Mouse (Mus musculus): ENCODE measurements around the gene Mapk1ip1l.

The Mapk1ip1l gene

GRCm38 (mm10) chr14:47297785-47298407 is at the start of gene Mapk1ip1l:
Gene Mapk1ip1l, plus strand, starts transcription at chr14:47298266.
- DNase-seq, result peak; percentile 91

- DNase-seq, result no peak
These were observed 48.2 kb upstream of the Mapk1ip1l start for GRCm38 (mm10) chr14:47249839-47250238.

- DNase-seq, result no peak
These were observed 33.2 kb upstream of the Mapk1ip1l start for GRCm38 (mm10) chr14:47264866-47265265.

- DNase-seq, result no peak
These were observed 32.2 kb upstream of the Mapk1ip1l start for GRCm38 (mm10) chr14:47265829-47266228.

- DNase-seq, result no peak
These were observed 29.0 kb upstream of the Mapk1ip1l start for GRCm38 (mm10) chr14:47269056-47269455.

GRCm38 (mm10) chr14:47269706-47270105 is 28.4 kb upstream of the Mapk1ip1l start:
- no peak for DNase-seq

GRCm38 (mm10) chr14:47273751-47274150 is 24.3 kb upstream of the Mapk1ip1l start:
- no peak for DNase-seq

GRCm38 (mm10) chr14:47275417-47275816 is 22.6 kb upstream of the Mapk1ip1l start:
- DNase-seq, result no peak

GRCm38 (mm10) chr14:47276036-47276603 is 21.9 kb upstream of the Mapk1ip1l start:
- DNase-seq, result no peak

- peak; percentile 95 for DNase-seq
These were observed 21.3 kb upstream of the Mapk1ip1l start, which contains the start of the genes Wdhd1 and Socs4 for GRCm38 (mm10) chr14:47276637-47277393. Gene Wdhd1, minus strand, starts transcription at chr14:47276857. Gene Socs4, plus strand, starts transcription at chr14:47276931.

GRCm38 (mm10) chr14:47279058-47279457 is 19.0 kb upstream of the Mapk1ip1l start:
- DNase-seq, result no peak

GRCm38 (mm10) chr14:47281535-47281934 is 16.5 kb upstream of the Mapk1ip1l start:
- no peak for DNase-seq

- DNase-seq, result no peak
These were observed 14.5 kb upstream of the Mapk1ip1l start for GRCm38 (mm10) chr14:47283568-47283967.

GRCm38 (mm10) chr14:47285271-47285670 is 12.8 kb upstream of the Mapk1ip1l start:
- DNase-seq, result no peak

GRCm38 (mm10) chr14:47286215-47286614 is 11.9 kb upstream of the Mapk1ip1l start:
- no peak for DNase-seq

GRCm38 (mm10) chr14:47287021-47287420 is 11.0 kb upstream of the Mapk1ip1l start:
- DNase-seq, result no peak

GRCm38 (mm10) chr14:47291772-47292171 is 6.3 kb upstream of the Mapk1ip1l start:
- no peak for DNase-seq

- DNase-seq, result no peak
These were observed 3.9 kb upstream of the Mapk1ip1l start for GRCm38 (mm10) chr14:47294136-47294535.

GRCm38 (mm10) chr14:47296232-47296631 is 1.8 kb upstream of the Mapk1ip1l start:
- peak; percentile 79 for DNase-seq

- no peak for DNase-seq
These were observed 334 bp downstream of the Mapk1ip1l start for GRCm38 (mm10) chr14:47298408-47298792.

- DNase-seq, result peak; percentile 31
These were observed 774 bp downstream of the Mapk1ip1l start for GRCm38 (mm10) chr14:47298819-47299261.

- no peak for DNase-seq
These were observed 5.0 kb downstream of the Mapk1ip1l start for GRCm38 (mm10) chr14:47302885-47303680.

GRCm38 (mm10) chr14:47304814-47305405 is 6.8 kb downstream of the Mapk1ip1l start:
- no peak for DNase-seq

All from kidney, adult 9 months (tissue).